Mouse (Mus musculus): ENCODE data around the gene D230025D16Rik. TPM values are rescaled to one million over a fixed set of nuclear protein-coding genes. Genes with fewer than 3 reads are reported as not detected.

Gene D230025D16Rik
- total RNA-seq, 2 experiments from 2014 or later = 38.9 to 39.2 TPM

DNA sequence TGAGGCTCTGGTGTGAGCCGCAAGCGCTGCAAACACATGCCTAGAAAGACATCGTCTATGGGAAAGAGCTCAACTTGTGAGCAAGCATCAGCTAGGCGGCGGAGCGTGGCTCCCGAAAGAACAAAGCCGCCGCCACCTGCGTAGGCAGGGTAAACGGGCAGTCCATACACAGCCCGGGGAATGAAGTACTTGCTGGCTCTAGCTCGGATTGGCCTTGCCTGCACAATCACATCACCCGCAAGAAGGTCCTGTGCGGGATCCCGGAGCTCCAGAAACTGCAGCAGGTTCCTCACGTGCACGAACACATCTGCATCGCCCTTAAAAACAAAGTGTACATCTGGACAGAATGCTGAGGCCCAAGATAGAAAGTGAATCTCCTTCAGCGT, 28.8 kb downstream of the D230025D16Rik start:
- peak overlapping the region; percentile 83; the same call in 1 of the 2 replicates for H3K27ac ChIP-seq
- no peak for DNase-seq (ENCODE audit: low spot score in 2 of 2)
- TF ChIP-seq CTCF (conservative IDR thresholded peaks at IDR 0.05) = no peak
- H3K4me3 ChIP-seq = peak overlapping the region; percentile 86

DNA sequence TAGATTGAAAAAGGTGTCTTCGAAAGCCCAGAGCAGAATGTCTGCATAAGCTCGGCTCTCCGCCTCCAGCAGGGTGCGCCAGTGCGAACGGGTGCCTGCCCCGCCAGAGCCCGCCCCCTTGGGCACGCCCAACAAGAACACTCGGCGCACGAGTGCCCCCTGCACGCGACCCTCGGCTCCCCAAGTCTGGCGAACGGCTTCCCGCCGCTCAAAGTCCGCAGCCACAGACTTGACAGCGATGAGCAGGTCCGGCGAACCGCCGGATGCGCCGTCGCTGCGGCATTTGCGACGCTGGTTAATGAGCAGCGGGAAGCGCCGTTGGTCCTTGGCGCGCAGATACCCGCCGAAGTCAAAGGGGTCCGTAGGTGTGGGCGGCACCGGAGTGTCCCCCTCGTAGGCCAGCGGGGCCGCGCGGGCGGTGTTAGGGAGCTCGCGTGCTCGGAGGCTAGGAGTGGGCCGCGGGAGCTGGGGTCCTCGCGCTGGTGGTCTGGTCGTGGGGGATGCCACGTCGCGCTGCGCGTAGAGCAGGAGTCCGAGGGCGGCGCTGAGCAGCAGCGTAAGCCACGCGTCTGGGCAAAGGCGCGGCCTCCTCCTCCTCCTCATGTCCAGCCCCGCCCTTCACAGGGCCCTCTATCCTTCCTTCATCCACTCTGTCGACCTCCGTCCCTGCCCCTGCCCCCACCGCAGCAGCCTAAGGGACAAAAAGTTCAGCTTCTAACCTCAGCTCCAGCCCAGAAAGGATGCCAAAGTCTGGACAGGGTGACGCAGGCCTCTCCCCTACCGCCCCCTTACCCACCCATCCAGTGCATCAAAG, 29.4 kb downstream of the D230025D16Rik start:
- DNase-seq (ENCODE audit: low spot score in 2 of 2) = peak; percentile 89 to 92
- TF ChIP-seq CTCF (conservative IDR thresholded peaks at IDR 0.05) = peak; percentile 93
- H3K27ac ChIP-seq = peak overlapping the region; percentile 83
- H3K4me3 ChIP-seq = peak overlapping the region; percentile 86

DNA sequence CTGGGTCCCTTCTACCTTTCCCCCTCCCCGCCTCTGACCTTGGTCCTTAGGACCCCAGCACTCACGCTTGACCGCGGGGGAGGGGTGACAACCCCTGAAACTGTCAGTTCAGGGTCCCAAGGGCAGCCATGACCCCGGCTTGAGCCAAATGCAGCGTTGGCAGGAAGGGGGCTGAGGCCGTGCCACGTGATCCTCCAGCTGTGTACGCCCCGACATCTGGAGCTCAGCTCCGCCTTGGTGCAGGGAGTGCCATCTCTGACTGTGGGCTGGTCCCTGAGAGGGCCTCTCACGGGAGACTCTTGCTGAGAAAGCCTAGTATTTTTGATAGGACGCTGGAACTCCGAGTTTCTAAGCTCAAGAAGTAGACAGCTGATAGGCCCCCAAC, 30.0 kb downstream of the D230025D16Rik start, which contains the start of gene B3gnt9:
B3gnt9 (minus strand) TSS at position 188 of the 385 bp plus-strand sequence.
- no peak for TF ChIP-seq CTCF (conservative IDR thresholded peaks at IDR 0.05)
- H3K4me3 ChIP-seq = peak within 1 kb of the TSS; percentile 86
- H3K27ac ChIP-seq = peak within 1 kb of the TSS; percentile 83
- DNase-seq (ENCODE audit: low spot score in 2 of 2) = peak in 1 of 2 experiments; percentile 34

DNA sequence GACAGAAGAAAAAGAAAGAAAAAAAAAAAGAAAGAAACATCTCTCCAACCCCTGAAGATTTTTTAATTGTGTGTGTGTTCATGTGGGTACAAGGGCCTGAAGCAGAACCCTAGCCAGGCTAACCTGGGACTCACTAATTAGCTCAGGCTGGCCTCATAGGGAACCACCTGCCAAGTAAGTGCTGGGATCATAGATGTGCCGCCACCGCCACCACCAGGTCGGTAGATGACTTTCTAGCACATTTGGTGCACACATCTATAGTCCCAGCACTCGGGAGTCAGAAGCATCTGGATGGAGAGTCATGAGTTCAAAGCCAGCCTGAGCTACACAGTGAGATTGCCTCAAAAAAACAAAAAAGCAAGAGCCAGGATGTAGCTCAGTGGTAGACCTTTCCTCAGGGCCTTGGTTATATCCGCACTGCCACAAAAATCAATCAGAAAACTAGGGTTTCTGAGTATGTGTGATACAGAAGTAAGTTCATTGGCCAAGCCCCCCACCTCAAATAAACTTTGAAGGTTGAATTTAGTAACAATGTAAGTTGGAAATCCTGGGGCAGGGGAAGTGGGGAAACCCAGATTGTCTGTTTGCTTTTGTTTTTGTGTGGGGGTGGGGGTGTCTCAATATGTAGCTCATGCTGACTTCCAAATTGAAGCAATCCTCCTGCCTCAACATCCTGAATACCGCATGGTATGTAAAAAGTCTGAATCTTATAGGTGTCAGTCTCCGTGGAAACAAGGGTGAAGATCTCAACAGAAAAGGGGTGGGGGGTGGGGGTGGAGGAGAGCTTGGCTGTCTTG, 32.6 kb downstream of the D230025D16Rik start:
- DNase-seq (ENCODE audit: low spot score in 2 of 2) = no peak
- no peak overlapping the region for H3K4me3 ChIP-seq
- TF ChIP-seq CTCF (conservative IDR thresholded peaks at IDR 0.05) = no peak
- no peak overlapping the region for H3K27ac ChIP-seq

DNA sequence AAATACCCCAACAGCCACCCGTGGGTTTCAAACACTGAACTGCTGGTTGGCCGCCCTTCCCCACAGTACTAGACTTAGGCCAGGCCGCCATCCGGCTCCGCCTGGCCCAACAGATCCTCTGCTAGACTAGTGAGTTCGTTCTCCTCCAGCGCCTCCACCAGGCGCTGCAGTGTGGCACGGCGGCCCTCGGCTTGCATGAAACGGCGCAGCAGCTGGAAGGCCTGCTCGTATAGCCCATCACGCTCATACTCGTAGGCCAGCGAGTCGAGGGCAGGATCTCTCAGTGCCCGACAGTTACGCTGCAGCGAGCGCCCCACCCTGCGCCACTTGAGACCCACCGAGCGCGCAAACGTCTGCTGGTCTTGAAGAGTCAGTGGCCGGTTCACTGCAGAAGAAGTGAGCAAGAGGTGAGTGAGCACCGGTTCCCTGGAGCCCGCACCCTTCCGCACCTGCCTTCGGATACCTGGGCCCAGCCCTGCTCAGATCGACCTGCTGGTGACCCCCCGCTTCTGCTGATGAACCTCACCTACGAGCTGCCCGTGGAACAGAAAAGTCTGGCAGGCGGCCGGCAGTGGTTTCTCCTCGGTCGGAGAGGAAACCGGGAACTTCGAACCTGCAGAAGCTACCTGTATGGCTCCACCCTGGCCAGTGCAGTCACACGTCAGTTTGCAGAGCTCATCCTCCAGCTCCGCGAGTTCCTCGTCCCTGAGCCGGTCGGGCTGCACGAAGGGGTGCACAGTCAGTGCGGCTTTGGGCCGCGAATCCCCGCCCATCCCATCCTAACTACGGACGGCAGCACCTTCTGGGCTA, 34.2 kb downstream of the D230025D16Rik start:
- no peak for DNase-seq (ENCODE audit: low spot score in 2 of 2)

DNA sequence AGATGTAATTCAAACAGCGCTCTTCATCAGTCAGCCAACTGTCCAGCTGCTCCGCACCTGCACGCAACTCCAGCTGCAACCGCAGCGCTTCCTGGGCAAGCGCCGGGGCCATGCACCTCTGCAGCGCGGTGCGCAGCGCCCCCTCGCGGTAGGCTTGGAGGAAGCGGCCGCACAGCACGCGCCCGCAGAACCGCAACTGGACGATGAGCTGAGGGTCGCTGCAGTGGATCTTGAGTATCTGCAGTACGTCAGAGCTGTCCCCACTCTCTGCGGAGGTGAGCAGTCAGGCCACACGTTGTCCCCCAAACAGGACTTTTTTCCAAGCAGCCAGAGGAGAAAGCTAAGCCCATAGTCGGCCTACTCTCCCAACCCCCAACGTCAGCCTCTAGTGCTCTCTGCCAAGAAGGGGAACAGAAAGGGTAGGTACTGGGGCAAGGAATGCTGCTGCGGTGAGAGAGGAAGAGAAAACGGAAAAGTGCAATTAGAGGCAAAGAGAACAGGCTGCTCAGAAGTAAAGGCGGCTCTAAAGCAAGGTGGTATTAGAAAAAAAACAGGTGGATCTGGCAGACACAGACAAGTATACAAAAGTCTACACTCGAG, 34.9 kb downstream of the D230025D16Rik start:
- H3K4me3 ChIP-seq = peak overlapping the region; percentile 47
- H3K27ac ChIP-seq = no peak overlapping the region
- DNase-seq (ENCODE audit: low spot score in 2 of 2) = peak; percentile 41 to 75
- TF ChIP-seq CTCF (conservative IDR thresholded peaks at IDR 0.05) = peak; percentile 98

More for the DNA sequence above, 34.2 kb downstream of the D230025D16Rik start:
- Histone ChIP-seq H3K27ac (no peak overlapping the region), H3K4me3 (peak overlapping the region; percentile 47)
- peak; percentile 28 for TF ChIP-seq CTCF (conservative IDR thresholded peaks at IDR 0.05)

DNA sequence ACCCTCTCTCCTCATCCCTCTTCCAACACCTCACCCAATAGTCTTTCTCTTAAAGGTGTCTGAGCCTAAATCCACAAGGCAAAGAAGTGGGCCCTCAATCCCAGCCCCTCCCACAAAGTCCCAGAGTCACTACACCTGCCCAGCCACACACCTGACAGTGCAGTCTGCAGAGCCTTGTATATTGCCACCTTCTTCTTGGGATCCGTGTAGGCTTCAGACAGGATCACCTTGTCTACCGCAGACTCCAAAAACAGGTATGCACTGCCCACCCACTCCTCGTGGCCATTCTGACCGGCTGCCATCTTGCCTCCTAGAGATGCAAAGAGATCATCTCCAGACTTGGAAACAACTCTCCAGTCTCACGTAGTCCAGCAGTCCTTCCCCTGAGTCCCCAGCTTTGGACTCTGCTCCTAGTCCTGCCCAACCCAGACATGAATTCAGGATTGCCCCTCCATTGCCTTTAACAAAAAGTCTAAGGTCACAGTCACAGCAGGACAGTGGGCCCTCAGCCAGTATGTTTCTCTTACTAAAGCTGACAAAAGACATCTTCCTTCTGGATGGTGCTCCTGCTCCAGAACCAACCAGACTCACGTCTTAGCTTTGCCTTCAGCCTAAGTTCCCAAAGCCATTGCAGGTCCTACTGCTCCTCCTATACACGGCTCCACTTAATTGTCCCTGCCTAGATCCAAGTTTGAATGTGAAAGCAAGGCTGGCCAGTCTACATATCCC, 35.6 kb downstream of the D230025D16Rik start:
- Histone ChIP-seq H3K27ac (no peak overlapping the region), H3K4me3 (no peak overlapping the region)
- TF ChIP-seq CTCF (conservative IDR thresholded peaks at IDR 0.05) = no peak
- no peak for DNase-seq (ENCODE audit: low spot score in 2 of 2)

DNA sequence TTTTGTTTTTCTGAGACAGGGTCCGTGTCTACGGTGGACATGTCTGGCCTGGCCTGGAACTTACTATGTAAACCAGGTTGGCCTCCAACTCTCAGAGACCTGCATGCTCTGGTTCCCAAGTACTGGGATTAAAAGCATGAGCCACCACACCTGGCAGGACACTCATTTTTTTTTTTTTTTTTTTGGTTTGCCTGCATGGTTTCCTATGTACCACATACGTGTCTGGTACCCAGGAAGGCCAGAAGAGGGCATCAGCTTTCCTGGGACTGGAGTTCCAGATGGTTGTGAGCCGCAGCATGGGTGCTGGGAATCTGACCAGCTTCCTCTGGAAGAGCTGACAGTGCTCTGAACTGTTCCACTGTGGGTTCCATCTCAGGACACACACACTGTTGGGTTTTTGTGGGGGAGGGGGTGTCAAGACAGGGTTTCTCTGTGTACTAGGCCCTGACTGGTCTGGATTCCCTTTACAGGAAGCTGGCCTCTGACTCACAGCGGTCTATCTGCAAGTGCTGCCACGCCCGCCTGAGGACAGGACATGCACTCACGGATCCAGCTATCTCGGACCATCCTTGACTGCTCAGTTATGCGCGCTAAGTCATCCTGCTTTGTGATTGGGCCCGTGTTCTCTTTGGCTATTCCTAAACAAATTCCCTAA, 36.5 kb downstream of the D230025D16Rik start:
- no peak overlapping the region for H3K27ac ChIP-seq
- no peak for DNase-seq (ENCODE audit: low spot score in 2 of 2)

DNA sequence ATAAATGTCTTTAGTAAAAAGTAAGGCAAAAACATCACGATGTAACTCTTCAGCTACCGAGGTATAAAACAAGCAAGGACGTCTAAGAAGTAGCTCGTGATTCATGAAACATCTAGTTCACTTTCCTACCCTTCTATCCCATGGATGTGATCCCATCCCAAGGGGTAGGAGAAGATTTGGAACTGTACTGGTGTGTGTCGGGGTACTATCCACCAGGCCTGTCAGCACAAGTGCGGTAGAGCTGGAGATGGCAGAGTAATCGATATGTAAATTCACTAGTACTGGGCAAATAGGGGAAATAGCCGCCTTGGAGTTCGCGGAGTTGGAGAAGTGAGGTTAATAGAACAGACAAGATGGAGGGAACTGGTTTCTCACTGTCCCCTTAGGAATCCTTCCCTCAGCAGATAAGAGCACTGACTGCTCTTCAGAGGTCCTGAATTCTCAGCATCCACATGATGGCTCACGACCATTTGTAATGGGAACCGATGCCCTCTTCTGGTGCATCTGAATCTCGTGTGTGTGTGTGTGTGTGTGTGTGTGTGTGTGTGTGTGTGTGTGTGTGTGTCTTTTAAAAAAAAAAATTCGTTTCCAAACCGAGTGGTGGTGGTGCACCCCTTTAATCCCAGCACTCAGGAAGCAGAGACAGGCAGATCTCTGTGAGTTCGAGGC, 38.4 kb downstream of the D230025D16Rik start:
- no peak overlapping the region for H3K4me3 ChIP-seq
- TF ChIP-seq CTCF (conservative IDR thresholded peaks at IDR 0.05) = no peak
- H3K27ac ChIP-seq = no peak overlapping the region
- DNase-seq (ENCODE audit: low spot score in 2 of 2) = no peak

More for the DNA sequence above, 36.5 kb downstream of the D230025D16Rik start:
- H3K4me3 ChIP-seq = no peak overlapping the region
- TF ChIP-seq CTCF (conservative IDR thresholded peaks at IDR 0.05) = no peak

Data from layer of hippocampus, adult 2 months (tissue).